Mouse (Mus musculus) limb, embryonic 11.5 days (tissue): ENCODE results near the gene Zc3h12a. TPM values are rescaled to one million over a fixed set of nuclear protein-coding genes. Genes with fewer than 3 reads are reported as not detected.

Experiments used
- ATAC-seq: fragments of 200-750 bp; cut with Nextera tagmentation; 2 replicates; pipeline ENCODE4 v1.8.0; 2017; ENCODE audit warnings: low read depth; ENCODE audit not compliant: insufficient number of reproducible peaks, low FRiP score, low TSS enrichment
- DNase-seq: peaks from one replicate; pipeline ENCODE4 v3.0.0-alpha.2; 2015; ENCODE audit warnings: low spot score
- H3K27ac ChIP-seq: fragments of 300-500 bp; sonication (generic); replicated peaks from 2 replicates; pipeline ENCODE4 v1.5.1; 2014; ENCODE audit warnings: low read depth, mild to moderate bottlenecking, low read length
- H3K27me3 ChIP-seq: fragments of 300-500 bp; sonication (generic); 2 replicates; pipeline ENCODE4 v1.6.1; 2014; ENCODE audit warnings: mild to moderate bottlenecking, low read length, mixed read lengths; ENCODE audit not compliant: control insufficient read depth, insufficient read depth
- H3K36me3 ChIP-seq: fragments of 300-500 bp; sonication (generic); 2 replicates; pipeline ENCODE4 v1.6.1; 2014; ENCODE audit warnings: mild to moderate bottlenecking, low read length, moderate library complexity, mixed read lengths; ENCODE audit not compliant: control insufficient read depth, insufficient read depth
- H3K4me1 ChIP-seq: fragments of 300-500 bp; sonication (generic); 2 replicates; pipeline ENCODE4 v1.6.1; 2014; ENCODE audit warnings: low read length, mixed read lengths; ENCODE audit not compliant: control insufficient read depth, insufficient read depth
- H3K4me2 ChIP-seq: fragments of 300-500 bp; sonication (generic); 2 replicates; pipeline ENCODE4 v1.6.1; 2014; ENCODE audit warnings: low read depth, mild to moderate bottlenecking, moderate library complexity; ENCODE audit not compliant: severe bottlenecking
- H3K4me3 ChIP-seq: fragments of 300-500 bp; sonication (generic); 2 replicates; pipeline ENCODE4 v1.5.1; 2014; ENCODE audit warnings: low read depth, low read length
- H3K9ac ChIP-seq: fragments of 300-500 bp; sonication (generic); 2 replicates; pipeline ENCODE4 v1.6.1; 2014; ENCODE audit warnings: mild to moderate bottlenecking, low read length
- H3K9me3 ChIP-seq: fragments of 300-500 bp; sonication (generic); 2 replicates; pipeline ENCODE4 v1.6.1; 2016; ENCODE audit warnings: low read length; ENCODE audit not compliant: control insufficient read depth
- WGBS: fragments of 180-500 bp; shearing (Covaris S2); extraction: QIAGEN DNeasy Blood & Tissue Kit; methylation state at CpG from one replicate; pipeline ENCODE4 v1.1.7; 2014; 5-methylcytosine and 5-hydroxymethylcytosine counted together
- polyA plus RNA-seq: library from polyadenylated mRNA; unstranded; fragments of >200 nt; fragmentation: Nextera tagmentation; extraction: Ambion mirVana; gene quantifications from 2 replicates; pipeline ENCODE4 v1.2.1, GENCODE M21; 2014

Gene Zc3h12a
- polyA plus RNA-seq, 1 experiment from 2014 or later: 0.63 TPM

GRCm38 (mm10) chr4:125096066-125096465, 31.6 kb downstream of the Zc3h12a start:
- Histone ChIP-seq H3K36me3 (peaks cover 7% of the 10 kb centered on the region), H3K9ac (no peak overlapping the region), H3K27me3 (no peaks in the 10 kb centered on the region), H3K27ac (no peak overlapping the region), H3K4me1 (no peaks in the 10 kb centered on the region), H3K4me2 (no peak overlapping the region), H3K4me3 (no peak overlapping the region), H3K9me3 (no peaks in the 10 kb centered on the region)
- ATAC-seq: no peak
- no peak for DNase-seq
- 94% methylated on average over 5 of the region's 5 CpGs for WGBS

GRCm38 (mm10) chr4:125093031-125093430, 34.6 kb downstream of the Zc3h12a start:
- no peaks in the 10 kb centered on the region for H3K4me1 ChIP-seq
- no peak overlapping the region for H3K9ac ChIP-seq
- no peaks in the 10 kb centered on the region for H3K9me3 ChIP-seq
- H3K4me2 ChIP-seq: no peak overlapping the region
- H3K27me3 ChIP-seq: no peaks in the 10 kb centered on the region
- DNase-seq (no peak), ATAC-seq (no peak)
- 90% methylated on average over 5 of the region's 5 CpGs for WGBS
- H3K27ac ChIP-seq: no peak overlapping the region
- H3K4me3 ChIP-seq: no peak overlapping the region
- peaks cover 17% of the 10 kb centered on the region for H3K36me3 ChIP-seq

DNA sequence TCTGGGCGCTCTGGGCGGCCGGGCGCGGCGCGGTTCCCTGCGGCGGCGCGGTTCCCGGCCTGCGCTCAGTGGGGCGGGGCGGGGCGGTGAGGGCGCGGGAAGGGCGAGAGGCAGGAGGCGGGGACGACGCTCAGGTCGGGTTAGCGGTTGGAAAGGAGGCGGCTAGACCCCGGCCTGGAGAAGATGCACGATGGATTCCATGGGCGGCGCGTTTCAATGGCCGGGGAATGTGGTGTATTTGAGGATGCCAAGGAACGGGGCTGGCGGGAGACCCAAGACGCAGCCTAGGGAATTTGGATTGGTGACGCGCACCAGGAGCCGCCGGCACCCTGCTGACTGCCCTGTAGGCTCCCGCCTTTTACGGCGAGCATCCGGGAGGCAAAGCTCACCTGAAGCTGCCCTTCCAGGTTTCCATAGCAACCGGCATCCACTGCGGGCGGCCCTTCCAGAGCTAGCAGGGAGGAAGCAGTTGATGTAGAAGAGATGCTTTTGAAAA, 42.2 kb downstream of the Zc3h12a start:
- WGBS: under 1% methylated on average over 35 of the region's 45 CpGs
- peak overlapping the region; percentile 83 for H3K4me2 ChIP-seq
- peak overlapping the region; percentile 77 for H3K4me3 ChIP-seq
- H3K36me3 ChIP-seq: peaks cover 11% of the 10 kb centered on the region
- no peaks in the 10 kb centered on the region for H3K27me3 ChIP-seq
- peak overlapping the region; percentile 96 for H3K27ac ChIP-seq
- DNase-seq: no peak
- peak overlapping the region; percentile 95 for H3K9ac ChIP-seq
- no peaks in the 10 kb centered on the region for H3K9me3 ChIP-seq
- peaks cover 7% of the 10 kb centered on the region; the same call in 1 of the 2 replicates for H3K4me1 ChIP-seq
- peak; percentile 87 for ATAC-seq

DNA sequence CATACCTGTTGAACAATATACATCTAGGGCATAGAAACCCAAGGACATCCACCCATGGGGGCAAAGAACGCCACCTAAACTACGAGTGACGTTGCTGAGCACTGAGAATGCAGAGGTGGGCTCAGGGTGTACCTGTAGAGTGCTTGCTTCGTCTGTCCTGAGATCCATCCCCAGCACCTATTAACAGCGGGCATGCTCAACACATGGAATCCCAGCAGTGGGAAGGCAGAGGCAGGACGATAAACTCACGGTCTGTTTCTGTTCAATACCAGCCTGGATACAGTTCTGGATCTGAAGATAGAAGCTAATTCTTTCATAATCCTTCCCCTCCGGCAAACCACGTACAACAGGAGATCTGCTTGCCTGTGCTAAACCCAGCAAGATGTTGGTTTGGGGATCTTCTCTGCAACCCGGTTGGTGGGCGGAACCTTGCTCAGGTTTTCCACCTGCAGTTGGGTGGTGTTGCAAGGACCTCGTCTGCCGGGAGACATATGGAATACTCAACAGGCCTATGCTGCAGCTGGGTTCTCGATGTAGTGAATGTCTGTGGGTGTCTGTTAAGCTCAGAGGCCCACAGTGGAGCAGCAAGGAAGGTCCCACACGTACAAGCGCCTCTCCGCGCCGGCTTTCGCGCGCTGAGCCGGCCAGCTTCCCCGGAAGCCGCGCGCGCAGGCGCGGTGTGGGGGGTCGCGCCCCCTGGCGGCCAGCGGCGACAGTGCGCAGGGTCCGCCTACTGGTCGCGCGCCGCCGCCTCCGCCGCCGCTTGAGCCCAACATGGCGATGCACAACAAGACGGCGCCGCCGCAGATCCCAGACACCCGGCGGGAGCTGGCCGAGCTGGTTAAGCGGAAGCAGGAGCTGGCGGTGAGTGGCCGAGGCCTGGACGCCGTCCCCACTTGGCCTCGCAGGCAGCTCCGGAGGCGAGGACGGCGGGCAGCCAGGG, 43.0 kb downstream of the Zc3h12a start, which contains the start of gene Meaf6:
Meaf6 (plus strand) TSS at position 732 of the 943 bp plus-strand sequence.
- peak; percentile 82 for ATAC-seq
- H3K9me3 ChIP-seq: no peaks in the 10 kb centered on the region

DNA sequence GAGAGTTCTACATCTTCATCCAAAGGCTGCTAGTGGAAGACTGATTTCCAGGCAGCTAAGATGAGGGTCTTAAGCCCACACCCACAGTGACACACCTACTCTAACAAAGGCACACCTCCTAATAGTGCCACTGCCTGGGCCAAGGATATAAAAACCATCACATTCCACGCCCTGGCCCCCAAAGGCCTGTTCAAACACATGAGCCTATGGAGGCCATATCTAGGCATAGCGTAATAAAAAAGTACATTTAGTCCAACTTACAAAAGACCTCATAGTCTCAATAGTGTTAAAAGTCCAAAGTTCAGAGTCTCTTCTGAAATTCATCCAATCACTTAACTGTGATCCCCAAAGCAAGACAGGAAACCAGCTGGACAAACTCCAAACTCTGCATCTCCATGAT, 48.9 kb downstream of the Zc3h12a start:
- ATAC-seq: no peak
- no peak for DNase-seq

More for the DNA sequence above, 43.0 kb downstream of the Zc3h12a start, which contains the start of gene Meaf6:
- WGBS: 2% methylated on average over 63 of the region's 63 CpGs
- Histone ChIP-seq H3K9ac (peak within 1 kb of the TSS; percentile 95), H3K4me1 (peaks cover 7% of the 10 kb centered on the region; the same call in 1 of the 2 replicates), H3K4me2 (peak within 1 kb of the TSS; percentile 83), H3K27ac (peak within 1 kb of the TSS; percentile 96), H3K27me3 (no peaks in the 10 kb centered on the region), H3K36me3 (peaks cover 4% of the 10 kb centered on the region; the same call in 1 of the 2 replicates), H3K4me3 (peak within 1 kb of the TSS; percentile 77)
- DNase-seq: peak; percentile 92

DNA sequence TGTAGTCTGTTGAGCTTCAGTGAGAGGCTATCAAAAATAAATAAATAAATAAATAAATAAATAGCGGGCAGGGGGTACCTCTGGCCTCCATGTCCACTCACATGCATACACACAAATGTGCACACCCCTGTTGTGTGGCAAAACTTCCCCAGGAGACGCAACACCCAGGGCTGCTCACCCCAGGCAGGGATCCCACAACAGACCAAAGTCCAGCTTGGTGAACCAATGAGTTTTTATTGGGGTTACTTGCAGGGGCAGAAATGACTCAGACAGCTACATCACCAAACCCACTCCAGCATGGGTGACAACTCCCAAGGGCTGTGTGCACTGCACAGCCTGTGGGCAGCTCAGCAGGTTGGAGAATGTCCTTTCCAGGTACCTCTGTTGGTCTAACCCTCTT, 49.9 kb downstream of the Zc3h12a start:
- no peaks in the 10 kb centered on the region for H3K27me3 ChIP-seq
- DNase-seq (no peak), ATAC-seq (no peak)
- no peak overlapping the region for H3K4me2 ChIP-seq
- no peak overlapping the region for H3K4me3 ChIP-seq
- H3K36me3 ChIP-seq: peaks cover 9% of the 10 kb centered on the region; the same call in 1 of the 2 replicates
- WGBS: 91% methylated on average over 2 of the region's 2 CpGs
- H3K9ac ChIP-seq: no peak overlapping the region
- no peaks in the 10 kb centered on the region for H3K4me1 ChIP-seq
- no peak overlapping the region for H3K27ac ChIP-seq
- no peaks in the 10 kb centered on the region for H3K9me3 ChIP-seq

More for the DNA sequence above, 48.9 kb downstream of the Zc3h12a start:
- Histone ChIP-seq H3K4me1 (no peaks in the 10 kb centered on the region), H3K36me3 (peaks cover 2% of the 10 kb centered on the region; the same call in 1 of the 2 replicates), H3K4me2 (no peak overlapping the region), H3K4me3 (no peak overlapping the region), H3K9me3 (no peaks in the 10 kb centered on the region), H3K27me3 (no peaks in the 10 kb centered on the region), H3K27ac (no peak overlapping the region), H3K9ac (no peak overlapping the region)
- WGBS: 93% methylated on average over 2 of the region's 2 CpGs

Other genes starting within 250 kb of the Zc3h12a start
- gene Epha10, start 246.9 kb downstream of the Zc3h12a start, polyA plus RNA-seq: 0.10 and 0.17 TPM in 2 replicates
- 4.9 and 5.1 TPM in 2 replicates for gene 9930104L06Rik, start 190.8 kb downstream of the Zc3h12a start, polyA plus RNA-seq
- 210 and 223 TPM in 2 replicates for gene Cdca8, start 188.5 kb downstream of the Zc3h12a start, polyA plus RNA-seq
- gene Rspo1, start 141.4 kb downstream of the Zc3h12a start, polyA plus RNA-seq: 3.1 and 5.1 TPM in 2 replicates
- gene Gnl2, start 111.3 kb downstream of the Zc3h12a start, polyA plus RNA-seq: 85.8 and 91.5 TPM in 2 replicates
- 0.09 TPM in 2 replicates for gene Dnali1, start 62.1 kb downstream of the Zc3h12a start, polyA plus RNA-seq
- 40.4 and 41.6 TPM in 2 replicates for gene Snip1, start 61.2 kb downstream of the Zc3h12a start, polyA plus RNA-seq
- gene Meaf6, start 42.7 kb downstream of the Zc3h12a start, polyA plus RNA-seq: 90.1 and 97.4 TPM in 2 replicates